Mouse (Mus musculus): ENCODE data around the gene Crtc1.

Crtc1 gene

DNA sequence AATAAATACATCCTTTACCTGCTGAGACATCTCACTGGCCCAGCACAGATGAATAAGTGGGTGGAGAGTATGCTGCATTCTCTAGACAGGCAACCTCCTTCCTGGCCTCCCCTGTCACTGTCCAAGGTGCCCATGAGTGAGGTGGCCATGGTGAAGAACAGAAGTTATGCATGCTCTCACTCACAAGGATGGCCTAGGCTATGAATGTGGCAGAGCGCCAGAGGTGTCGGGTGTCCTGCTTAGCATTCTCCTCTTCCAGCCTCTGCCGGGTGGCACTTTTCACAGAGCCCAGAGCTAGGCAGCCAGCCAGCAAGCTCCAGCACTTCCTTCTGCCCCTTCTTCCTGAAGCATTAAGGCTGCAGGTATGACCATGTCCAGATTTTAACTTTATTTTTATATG, 80.0 kb downstream of the Crtc1 start:
- in situ Hi-C loops (cut with MboI; ENCODE audit: unreplicated experiment in 2 of 2) = no loop called here

DNA sequence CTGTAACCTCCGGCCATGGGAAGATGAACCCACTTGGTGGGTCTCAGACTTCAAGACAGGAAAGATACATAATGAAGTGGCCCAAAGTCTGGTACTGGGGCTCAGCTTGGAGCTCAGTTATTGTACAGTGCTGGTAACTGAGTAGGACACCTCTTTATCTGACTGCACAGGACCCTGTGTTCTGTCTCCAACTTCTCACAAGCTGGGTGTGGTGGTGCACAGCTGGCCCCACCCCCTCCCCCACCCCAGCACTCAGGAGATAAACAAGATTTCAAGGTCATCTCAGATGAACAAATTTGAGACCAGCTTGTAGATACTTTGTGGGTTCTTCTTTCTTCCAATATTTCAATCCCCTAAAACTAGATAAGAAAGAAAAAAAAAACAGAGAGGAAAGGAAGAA, 83.3 kb downstream of the Crtc1 start:
- in situ Hi-C loops (cut with MboI; ENCODE audit: unreplicated experiment in 2 of 2) = no loop called here

DNA sequence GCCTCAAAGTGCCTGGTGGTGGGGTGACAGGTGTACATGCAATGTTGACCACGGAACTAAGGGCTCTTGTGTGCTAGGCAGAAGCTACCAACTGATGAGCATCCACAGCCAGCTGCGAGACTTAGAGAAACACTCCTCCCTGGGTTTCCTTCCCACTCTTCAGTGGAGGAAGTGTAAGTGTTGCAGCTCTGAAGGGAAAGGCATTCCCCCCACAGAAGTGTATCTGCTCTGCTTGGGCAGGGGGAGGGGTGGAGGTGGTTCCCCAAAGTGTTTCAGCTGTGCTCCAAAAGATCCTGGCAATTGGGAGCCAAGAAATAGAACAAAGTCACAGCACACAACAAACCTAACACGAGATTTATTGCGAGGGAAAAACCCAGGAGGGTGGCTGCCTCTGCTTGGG, 85.4 kb downstream of the Crtc1 start:
- in situ Hi-C loops (cut with MboI; ENCODE audit: unreplicated experiment in 2 of 2) = no loop called here

DNA sequence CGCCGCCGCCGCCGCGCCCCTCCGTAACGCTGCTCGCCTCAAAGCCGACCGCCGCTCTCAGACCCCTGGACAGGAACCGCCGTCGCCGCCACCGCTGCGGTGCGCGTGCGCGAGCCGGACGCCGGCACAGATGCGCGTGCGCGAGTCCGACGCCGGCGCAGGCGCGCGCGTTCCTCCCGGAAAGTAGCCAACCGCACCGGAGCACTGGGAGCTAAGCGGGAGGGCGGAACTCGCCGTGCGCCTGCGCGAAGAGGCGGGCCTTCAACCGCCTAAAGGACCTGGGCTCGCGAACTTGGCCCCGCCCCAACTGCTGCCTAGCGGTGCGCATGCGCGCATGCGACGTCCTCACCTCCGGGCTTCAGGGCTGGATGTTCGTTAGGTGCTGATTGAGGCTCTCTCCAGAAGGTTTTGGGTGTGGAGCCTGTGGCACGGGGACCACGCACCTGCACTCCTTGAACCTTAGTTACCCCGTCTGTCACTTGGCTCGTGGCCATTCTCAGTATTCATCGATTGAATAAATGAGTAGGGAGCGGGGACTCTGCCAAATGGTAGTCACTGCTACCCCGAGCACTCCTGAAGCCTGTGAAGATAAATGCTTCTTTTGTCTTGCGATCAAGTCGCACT, 86.1 kb downstream of the Crtc1 start, which contains the start of gene Upf1:
Gene Upf1 (minus strand): TSS at position 85 of the 624 bp plus-strand sequence.
- in situ Hi-C loops (cut with MboI; ENCODE audit: unreplicated experiment in 2 of 2) = no loop called here

DNA sequence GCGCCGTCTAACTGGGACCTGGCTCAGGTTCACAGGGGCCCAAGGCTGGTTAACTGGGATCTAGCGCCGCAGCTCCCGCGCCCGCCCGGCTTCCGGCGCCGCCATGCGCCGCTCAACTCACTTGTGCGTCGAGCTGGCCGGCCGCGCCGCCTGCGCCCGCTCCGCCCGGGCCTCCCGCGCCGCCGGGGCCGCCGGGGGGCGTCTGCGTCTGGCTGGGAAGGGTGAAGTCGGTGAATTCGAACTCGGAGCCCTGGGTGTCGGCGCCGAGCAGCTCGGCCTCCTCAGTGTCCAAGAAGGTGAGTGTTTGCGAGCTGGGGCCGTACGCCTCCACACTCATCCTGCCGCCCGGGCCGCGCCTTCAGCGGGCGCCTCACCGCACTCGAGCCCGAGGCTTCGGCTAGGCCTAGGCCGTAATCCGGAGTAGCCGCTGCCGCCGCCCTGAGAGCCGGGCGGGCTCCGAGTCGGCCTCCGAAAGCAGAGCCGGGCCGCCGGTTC, 86.7 kb downstream of the Crtc1 start:
- in situ Hi-C loops (cut with MboI; ENCODE audit: unreplicated experiment in 2 of 2) = no loop called here

DNA sequence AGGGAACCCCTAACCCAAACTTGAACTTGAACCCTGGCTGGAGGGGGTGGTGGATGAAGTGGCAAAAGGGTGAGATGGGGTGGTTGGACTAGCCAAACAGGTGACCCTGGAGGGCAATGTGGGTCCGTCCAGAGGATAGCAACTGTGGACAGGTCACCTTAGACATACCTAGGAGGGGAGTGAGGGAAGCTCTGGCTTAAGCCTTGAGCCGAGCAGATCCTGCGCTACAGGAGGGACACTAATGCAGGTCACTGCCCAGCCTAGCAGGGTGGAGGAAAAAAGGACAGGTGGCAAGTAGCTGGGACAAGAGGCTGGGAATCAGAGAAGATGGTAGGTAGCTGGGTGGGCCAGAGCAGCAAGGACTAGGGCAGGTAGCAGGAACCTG, 87.4 kb downstream of the Crtc1 start:
- in situ Hi-C loops (cut with MboI; ENCODE audit: unreplicated experiment in 2 of 2) = no loop called here

DNA sequence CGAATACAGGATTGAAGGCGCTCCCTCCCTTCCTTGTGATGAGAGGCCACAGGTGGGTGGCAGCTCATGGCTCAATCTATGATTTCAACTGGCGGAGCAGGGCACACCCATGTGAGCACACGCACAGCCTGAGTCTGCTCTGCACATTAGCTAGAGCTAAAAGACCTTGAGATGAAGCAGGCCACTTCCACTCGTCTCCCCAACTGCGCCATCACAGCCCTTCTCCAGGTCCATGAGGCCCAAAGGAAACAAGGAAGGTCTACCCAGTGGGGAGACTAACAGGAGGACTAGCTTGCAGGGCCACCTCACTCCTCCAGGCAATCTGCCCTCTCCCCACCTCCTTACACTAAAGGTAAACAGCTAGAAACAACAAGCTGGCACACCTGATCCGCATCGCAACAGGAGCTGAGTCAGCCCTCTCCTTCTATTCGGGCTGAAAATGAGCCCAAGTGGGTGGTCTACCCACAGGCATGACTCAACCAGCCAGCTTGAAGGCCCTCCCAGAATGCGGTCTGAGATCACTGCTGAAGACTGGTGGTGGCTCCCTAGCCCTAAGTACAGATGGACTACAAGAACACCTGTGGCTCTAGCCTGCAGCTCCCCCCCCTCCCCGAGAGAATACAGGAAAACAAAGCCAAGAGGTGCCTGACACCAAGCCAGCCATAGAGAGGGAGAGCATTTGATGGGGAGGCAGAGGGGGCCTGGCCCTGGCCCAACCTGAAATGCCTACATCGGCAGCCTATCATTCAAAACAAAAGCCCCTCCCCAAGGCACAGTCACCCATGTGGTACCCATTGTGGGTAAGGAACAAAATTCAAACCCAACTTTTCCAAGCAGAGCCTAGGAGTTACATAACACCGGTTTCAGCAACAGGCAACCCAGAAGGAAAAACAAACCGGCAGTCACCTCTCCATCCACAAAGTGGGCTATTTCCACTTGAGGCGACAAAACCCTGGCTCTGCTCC, 88.1 kb downstream of the Crtc1 start:
- in situ Hi-C loops (cut with MboI; ENCODE audit: unreplicated experiment in 2 of 2) = no loop called here

DNA sequence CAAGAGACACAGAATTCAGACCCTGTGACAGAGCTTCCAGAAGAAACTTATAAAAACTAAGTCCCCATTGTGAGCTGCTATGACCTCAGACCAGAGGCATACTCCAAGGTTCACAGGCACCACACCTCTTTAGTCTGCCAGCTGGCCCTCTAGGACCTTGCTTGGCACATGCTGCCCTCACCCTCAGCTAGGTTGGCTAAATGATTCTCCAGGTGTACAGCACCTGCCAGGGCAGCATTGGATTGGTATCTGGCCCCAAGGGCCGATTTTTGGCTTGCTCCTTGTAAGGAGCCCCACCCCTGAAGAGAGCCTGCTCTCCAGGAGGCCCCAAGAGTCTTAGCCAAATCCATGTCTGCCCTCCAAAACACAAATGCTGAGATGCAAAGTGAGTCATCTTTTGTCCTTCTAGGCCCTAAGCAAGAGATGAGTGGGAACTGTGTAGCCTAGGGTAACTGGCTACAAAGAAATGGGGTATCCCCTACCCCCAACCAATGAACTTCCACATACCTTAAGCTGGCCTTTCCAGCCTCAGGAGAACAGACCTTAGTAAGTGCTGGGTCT, 91.4 kb downstream of the Crtc1 start:
- in situ Hi-C loops (cut with MboI; ENCODE audit: unreplicated experiment in 2 of 2) = no loop called here

DNA sequence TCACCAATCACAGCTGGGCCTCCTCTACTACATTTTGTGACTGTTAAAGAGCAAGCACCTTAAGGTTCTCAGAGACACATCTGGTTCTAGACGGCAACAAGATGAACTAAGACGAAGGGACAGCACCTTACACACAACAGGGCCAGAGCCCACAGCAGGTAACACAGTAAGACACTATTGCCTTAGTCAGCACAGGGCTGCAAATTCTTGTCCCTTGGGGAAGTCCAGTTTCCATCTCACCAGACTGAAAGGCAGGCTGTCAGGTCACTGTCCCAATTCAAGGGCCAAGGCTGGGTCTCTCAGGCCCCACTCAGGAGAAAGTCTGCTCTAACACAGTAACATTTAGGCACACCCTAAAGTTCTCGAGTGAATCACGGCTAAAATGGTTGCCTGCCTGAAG, 91.9 kb downstream of the Crtc1 start:
- in situ Hi-C loops (cut with MboI; ENCODE audit: unreplicated experiment in 2 of 2) = no loop called here

DNA sequence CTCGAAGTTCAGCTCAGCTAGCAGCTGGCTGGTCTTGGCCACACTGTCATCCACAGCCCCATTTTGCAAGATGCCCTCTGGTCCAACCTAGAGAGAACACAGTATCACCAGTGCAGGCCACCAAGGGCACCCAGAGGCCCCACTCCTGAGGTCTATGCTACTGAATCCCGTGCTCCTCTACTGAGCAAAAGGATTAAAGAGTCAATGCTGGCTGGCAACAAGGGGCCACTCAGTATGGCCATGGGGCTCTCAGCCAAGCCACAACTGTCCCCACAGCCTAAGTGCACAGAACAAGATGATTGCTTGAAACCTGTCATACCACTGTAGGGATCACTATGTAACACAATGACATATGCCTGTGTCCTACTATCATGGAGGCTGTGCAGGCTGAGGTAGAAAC, 95.1 kb downstream of the Crtc1 start:
- in situ Hi-C loops (cut with MboI; ENCODE audit: unreplicated experiment in 2 of 2) = loop anchor here in 1 of 2 experiments (5.0 kb wide), 1 partner anchor 37 kb away; no protein-coding TSS in a partner anchor

DNA sequence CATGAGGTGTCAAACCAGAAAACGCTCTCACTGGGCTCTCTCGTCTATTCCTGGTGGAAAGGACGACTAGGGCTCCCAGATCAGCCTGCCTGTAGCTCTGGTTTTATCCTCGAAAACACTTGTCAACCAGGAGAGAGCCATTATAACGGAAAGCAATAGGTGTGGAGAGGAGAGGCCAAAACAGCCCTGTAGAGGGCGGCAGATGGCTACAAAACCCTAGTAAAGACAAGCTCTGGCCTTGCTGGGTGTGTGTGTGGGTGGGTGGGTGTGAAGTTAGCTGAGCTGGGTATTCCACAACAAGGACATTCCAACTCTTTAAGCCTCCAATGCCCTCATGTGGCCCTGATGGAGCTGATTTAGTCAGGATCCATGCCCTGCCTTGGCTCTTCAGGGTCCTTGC, 95.7 kb downstream of the Crtc1 start:
- in situ Hi-C loops (cut with MboI; ENCODE audit: unreplicated experiment in 2 of 2) = loop anchor here in 1 of 2 experiments (5.0 kb wide), 1 partner anchor 36 kb away; no protein-coding TSS in a partner anchor

DNA sequence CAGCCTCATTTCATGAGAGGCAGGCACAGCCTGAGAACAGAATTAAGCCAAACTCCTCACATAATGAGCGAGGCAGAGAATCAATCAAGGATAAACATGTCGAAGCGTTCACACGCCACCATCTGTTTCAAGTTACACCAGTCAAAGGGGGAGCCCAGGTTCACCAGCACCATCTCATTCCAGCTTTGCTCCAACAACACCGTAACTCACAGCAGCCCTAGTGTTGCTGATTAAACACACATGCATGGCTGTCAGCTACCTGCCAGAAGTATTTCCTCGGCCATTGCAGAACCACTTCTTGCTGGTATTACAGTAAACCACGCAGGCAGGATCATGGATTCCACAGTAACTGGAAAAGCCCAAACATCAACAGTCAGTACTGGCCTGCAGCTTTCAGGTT, 96.3 kb downstream of the Crtc1 start:
- in situ Hi-C loops (cut with MboI; ENCODE audit: unreplicated experiment in 2 of 2) = loop anchor here in 1 of 2 experiments (5.0 kb wide), 1 partner anchor 36 kb away; no protein-coding TSS in a partner anchor

DNA sequence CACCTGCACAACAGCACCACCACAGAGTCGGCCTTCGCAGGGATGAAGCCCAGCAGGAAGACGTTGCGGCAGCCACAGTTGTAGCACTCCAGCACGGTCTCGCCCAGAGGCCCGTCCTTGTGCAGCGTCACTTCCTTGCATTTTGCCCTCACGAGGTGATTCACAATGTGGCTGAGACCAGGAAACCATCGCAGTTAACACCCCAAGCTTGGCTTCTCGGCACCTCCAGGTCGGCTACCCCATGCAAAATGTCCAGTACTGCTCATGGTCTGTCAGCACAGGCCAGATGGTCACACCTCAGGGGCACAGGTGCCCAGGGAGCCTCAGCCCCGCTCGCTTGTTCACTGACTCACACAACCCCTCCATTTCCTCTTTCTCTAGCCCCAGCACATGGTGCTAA, 97.4 kb downstream of the Crtc1 start:
- in situ Hi-C loops (cut with MboI; ENCODE audit: unreplicated experiment in 2 of 2) = loop anchor here in 1 of 2 experiments (5.0 kb wide), 1 partner anchor 35 kb away; no protein-coding TSS in a partner anchor

DNA sequence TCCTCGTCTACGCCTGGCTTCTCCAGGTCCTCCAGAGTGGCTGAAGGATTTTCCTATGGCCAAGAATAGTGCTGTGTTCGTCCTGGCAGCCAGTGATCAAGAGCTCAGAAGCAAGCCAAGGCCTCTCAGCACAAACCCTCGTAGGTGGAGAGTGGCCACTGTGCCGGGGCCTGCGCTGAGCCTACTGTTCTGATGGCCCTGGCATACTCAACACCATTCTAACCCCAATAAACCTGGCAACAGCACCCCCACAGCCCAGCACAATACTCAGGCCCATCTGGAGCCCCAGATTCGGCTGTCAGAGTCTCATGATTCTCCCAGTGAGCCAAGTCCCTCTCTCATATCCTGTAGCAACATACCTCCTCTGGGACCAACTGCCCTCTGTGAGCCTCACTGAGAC, 98.7 kb downstream of the Crtc1 start:
- in situ Hi-C loops (cut with MboI; ENCODE audit: unreplicated experiment in 2 of 2) = loop anchor here in 1 of 2 experiments (5.0 kb wide), 1 partner anchor 33 kb away; no protein-coding TSS in a partner anchor

DNA sequence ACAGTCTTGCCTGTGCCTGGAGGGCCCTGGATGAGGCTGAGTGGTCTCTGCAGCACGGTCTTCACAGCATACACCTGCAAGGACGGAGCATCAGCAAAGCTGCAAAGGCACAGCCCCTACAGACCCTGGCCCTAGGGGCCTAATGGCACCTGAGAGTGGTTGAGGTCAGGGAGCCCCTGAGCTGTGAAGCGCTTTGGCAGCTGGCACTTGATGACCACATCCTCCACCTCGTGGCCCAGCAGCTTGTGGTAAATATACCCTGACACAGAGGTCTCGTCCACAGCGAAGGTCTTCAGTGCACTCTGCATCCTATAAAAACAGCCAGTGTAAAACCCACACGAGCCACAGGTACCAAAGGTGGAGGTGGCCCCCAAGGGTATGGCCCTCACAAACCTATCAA, 100.4 kb downstream of the Crtc1 start:
- in situ Hi-C loops (cut with MboI; ENCODE audit: unreplicated experiment in 2 of 2) = no loop called here

DNA sequence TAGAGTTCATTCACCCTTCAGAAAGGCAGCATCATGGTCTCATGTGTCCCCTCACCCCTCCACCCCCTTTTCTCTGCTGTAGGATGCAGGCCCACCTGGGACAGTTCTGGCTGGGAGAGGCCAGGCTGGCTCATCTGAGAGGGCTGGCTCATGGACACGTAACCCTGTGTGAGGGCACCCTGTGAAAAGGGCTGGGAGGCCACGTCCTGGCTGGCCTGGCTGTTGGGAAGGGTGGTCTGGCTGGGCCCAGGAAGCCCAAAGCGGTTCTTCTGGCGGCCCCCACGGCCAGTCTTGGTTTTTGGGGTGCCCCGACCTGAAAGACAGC, 106.5 kb downstream of the Crtc1 start:
- in situ Hi-C loops (cut with MboI; ENCODE audit: unreplicated experiment in 2 of 2) = no loop called here
